Mouse (Mus musculus): ENCODE results near the gene Pax4.

- no peak for TF ChIP-seq POLR2A (IDR thresholded peaks at IDR 0.05; ENCODE audit: insufficient read depth, low read length)
- TF ChIP-seq CTCF (IDR thresholded peaks at IDR 0.05; ENCODE audit: low read depth, low read length) = no peak
Measured at GRCm38 (mm10) chr6:28450977-28451376, 1.8 kb upstream of the Pax4 start.

Data from ES-Bruce4 (cell line).